Mouse (Mus musculus): Measurements from ENCODE around the gene Gm20388.
A peak's percentile ranks its signal among the peaks of the same experiment; 100 is the strongest.

GRCm38 (mm10) chr8:121547132-121547531 is 1636.5 kb downstream of the Gm20388 start:
- TF ChIP-seq CTCF (IDR thresholded peaks at IDR 0.05; ENCODE audit: borderline replicate concordance, insufficient read depth, low read depth, low read length), result peak; percentile 89
- TF ChIP-seq POLR2A (IDR thresholded peaks at IDR 0.05; ENCODE audit: borderline replicate concordance, insufficient read depth, low read length), result no peak
